Mouse (Mus musculus) liver, embryonic 11.5 days (tissue): ENCODE measurements around the gene Exog. TPM values are rescaled to one million over a fixed set of nuclear protein-coding genes. Genes with fewer than 3 reads are reported as not detected.

Experiments used
- ATAC-seq: fragments of 200-750 bp; cut with Nextera tagmentation; replicated peaks from 2 replicates; pipeline ENCODE4 v1.8.0; 2017; ENCODE audit warnings: moderate number of reproducible peaks, mild to moderate bottlenecking, moderate TSS enrichment, moderate library complexity; ENCODE audit not compliant: low FRiP score
- DNase-seq: peaks from one replicate; pipeline ENCODE4 v3.0.0-alpha.2; 2017; ENCODE audit warnings: low spot score
- H3K27ac ChIP-seq: fragments of 300-500 bp; sonication (generic); 2 replicates; pipeline ENCODE4 v1.5.1; 2014; ENCODE audit warnings: mild to moderate bottlenecking, low read depth, low read length, control low read depth
- H3K27me3 ChIP-seq: fragments of 300-500 bp; sonication (generic); replicated peaks from 2 replicates; pipeline ENCODE4 v1.6.1; 2014; ENCODE audit warnings: low read length, mixed read lengths; ENCODE audit not compliant: control insufficient read depth, insufficient read depth
- H3K36me3 ChIP-seq: fragments of 300-500 bp; sonication (generic); 2 replicates; pipeline ENCODE4 v1.6.1; 2014; ENCODE audit warnings: mild to moderate bottlenecking, low read length, moderate library complexity, mixed read lengths; ENCODE audit not compliant: control insufficient read depth, insufficient read depth
- H3K4me1 ChIP-seq: fragments of 300-500 bp; sonication (generic); replicated peaks from 2 replicates; pipeline ENCODE4 v1.6.1; 2014; ENCODE audit warnings: low read length, mixed read lengths; ENCODE audit not compliant: control insufficient read depth, insufficient read depth
- H3K4me2 ChIP-seq: fragments of 300-500 bp; sonication (generic); 2 replicates; pipeline ENCODE4 v1.6.1; 2014; ENCODE audit warnings: mild to moderate bottlenecking, control low read depth, moderate library complexity
- H3K4me3 ChIP-seq: fragments of 300-500 bp; sonication (generic); 2 replicates; pipeline ENCODE4 v1.5.1; 2014; ENCODE audit warnings: low read depth, low read length, control low read depth
- H3K9ac ChIP-seq: fragments of 300-500 bp; sonication (generic); 2 replicates; pipeline ENCODE4 v1.6.1; 2014; ENCODE audit warnings: low read depth, low read length, control low read depth
- H3K9me3 ChIP-seq: fragments of 300-500 bp; sonication (generic); 2 replicates; pipeline ENCODE4 v1.6.1; 2016; ENCODE audit warnings: low read length, inconsistent platforms, mixed read lengths; ENCODE audit not compliant: control insufficient read depth
- WGBS: fragments of 180-500 bp; shearing (Covaris S2); extraction: QIAGEN DNeasy Blood & Tissue Kit; methylation state at CpG from one replicate; pipeline ENCODE4 v1.1.7; 2014; 5-methylcytosine and 5-hydroxymethylcytosine counted together
- polyA plus RNA-seq: library from polyadenylated mRNA; unstranded; fragments of >200 nt; fragmentation: Nextera tagmentation; extraction: Ambion mirVana; gene quantifications from 2 replicates; pipeline ENCODE4 v1.2.1, GENCODE M21; 2014

Gene Exog
- polyA plus RNA-seq, 1 experiment from 2014 or later: 22.5 TPM

DNA sequence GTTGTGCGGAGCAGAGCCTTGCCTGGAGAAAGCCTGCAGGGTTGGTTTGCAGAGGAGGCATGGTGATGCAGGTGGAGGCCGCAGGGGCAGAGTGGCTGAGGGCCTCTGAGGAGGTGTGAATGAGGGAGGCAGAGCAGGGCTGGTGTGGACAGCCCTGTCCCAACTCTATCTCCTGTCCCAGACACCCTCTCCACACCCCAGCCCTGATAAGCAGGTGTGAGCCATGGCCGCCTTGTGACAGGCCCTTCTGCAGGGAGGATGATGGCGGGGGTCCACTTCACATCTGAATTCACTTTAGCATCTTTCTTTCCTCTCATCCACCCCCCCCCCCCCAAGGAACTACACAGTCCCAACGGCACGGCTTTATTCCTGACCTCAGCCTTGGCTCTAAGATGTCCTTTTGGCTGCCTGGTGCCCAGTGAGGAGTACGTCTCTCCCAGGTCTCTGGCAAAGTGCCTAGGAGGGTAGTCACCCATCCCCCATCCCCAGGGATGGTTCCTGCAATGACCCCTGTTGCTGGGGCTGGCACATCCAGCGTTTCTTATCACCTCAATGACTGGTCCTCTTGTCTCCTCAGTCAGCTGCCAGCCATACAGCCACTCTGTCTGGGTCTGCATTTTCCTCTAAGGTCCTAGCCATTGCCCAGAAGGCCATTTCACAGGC lies 25.1 kb downstream of the Exog start:
- ATAC-seq: peak; percentile 93
- Histone ChIP-seq H3K27me3 (no peaks in the 10 kb centered on the region), H3K4me1 (peaks cover 12% of the 10 kb centered on the region), H3K9ac (no peak overlapping the region), H3K9me3 (no peaks in the 10 kb centered on the region), H3K4me2 (no peak overlapping the region), H3K27ac (no peak overlapping the region), H3K36me3 (peaks cover 10% of the 10 kb centered on the region), H3K4me3 (no peak overlapping the region)
- WGBS: 57% methylated on average over 8 of the region's 8 CpGs
- DNase-seq: no peak

DNA sequence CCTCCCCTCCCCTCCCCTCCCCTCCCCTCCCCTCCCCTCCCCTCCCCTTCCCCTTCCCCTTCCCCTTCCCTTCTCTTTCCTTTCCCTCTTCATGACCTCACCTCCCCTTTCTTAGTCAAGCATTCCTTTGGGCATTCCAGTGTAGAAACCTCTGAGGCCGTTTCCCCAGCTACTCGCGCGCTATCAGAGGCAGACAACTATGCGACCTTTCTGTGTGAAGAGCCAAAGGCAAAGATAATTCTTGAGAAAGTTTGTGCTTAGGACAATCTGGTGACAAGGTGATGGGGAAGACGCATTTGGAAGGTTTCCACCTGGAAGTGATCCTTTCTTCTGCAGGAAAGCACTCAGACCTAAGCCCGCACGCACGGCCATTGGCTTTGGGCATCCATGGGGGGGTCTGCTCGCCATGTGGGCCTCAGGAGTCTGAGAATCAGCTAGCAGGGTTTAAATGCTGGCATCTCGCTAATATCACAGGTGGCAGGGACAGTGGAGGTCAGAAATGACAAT lies 27.7 kb downstream of the Exog start:
- no peaks in the 10 kb centered on the region for H3K9me3 ChIP-seq
- 70% methylated on average over 11 of the region's 11 CpGs for WGBS
- no peaks in the 10 kb centered on the region; the same call in 1 of the 2 replicates for H3K36me3 ChIP-seq
- peaks cover 12% of the 10 kb centered on the region for H3K4me1 ChIP-seq
- no peak for DNase-seq
- H3K4me3 ChIP-seq: no peak overlapping the region
- H3K4me2 ChIP-seq: no peak overlapping the region
- no peak for ATAC-seq
- H3K27me3 ChIP-seq: no peaks in the 10 kb centered on the region
- no peak overlapping the region; the same call in 1 of the 2 replicates for H3K27ac ChIP-seq
- H3K9ac ChIP-seq: no peak overlapping the region

DNA sequence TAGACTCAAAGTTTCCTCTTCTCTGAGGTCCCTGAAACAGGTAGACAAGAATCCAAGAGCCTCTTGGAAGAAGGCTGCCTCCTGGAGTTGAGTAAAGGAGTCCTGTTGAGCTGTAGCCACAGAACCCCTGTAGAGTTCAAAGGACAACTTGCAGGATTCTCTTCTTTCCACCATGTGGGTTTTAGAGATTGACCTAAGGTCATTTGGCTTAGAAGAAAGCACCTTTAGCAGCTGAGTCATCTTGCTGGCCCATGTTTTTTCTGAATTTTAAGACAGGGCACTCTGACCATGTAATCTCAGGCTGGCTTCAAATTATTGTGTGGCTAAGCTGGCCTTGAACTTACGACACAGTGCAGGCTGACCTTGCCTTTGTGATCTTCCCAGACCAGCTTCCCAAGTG lies 28.3 kb downstream of the Exog start:
- ATAC-seq (no peak), DNase-seq (no peak)
- H3K4me3 ChIP-seq: no peak overlapping the region
- H3K27me3 ChIP-seq: no peaks in the 10 kb centered on the region
- H3K9ac ChIP-seq: no peak overlapping the region
- H3K36me3 ChIP-seq: no peaks in the 10 kb centered on the region
- H3K4me1 ChIP-seq: peaks cover 12% of the 10 kb centered on the region
- H3K27ac ChIP-seq: no peak overlapping the region; the same call in 1 of the 2 replicates
- H3K9me3 ChIP-seq: no peaks in the 10 kb centered on the region
- 88% methylated on average over 1 of the region's 1 CpGs for WGBS
- no peak overlapping the region for H3K4me2 ChIP-seq

DNA sequence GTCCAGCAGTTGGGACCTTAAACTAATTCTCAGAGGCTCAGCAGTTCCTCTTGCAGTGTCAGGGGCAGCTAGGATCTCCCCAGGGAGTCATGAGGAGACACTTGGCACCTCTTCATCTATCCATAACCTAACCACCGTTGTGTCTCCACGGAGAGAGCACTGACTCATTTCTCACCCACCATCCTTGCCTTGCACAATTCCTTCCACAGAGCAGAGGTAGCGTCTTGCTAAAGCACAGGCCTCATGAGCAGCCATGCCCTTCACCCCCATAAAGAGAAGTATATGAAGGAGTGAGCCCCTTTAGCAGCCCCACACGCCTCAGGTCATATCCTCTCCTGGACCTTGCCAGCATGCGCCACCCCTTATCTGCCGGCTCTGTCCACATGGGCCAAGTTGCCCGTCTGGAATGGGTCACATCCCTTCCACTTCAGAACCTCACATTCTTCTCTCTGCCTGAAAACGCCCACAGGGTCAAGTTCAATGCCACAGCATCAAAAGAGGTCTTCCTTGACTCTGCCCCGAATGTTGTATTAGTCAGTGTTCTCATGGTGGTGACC lies 28.9 kb downstream of the Exog start:
- ATAC-seq: no peak
- H3K27ac ChIP-seq: no peak overlapping the region
- H3K4me1 ChIP-seq: peaks cover 12% of the 10 kb centered on the region

DNA sequence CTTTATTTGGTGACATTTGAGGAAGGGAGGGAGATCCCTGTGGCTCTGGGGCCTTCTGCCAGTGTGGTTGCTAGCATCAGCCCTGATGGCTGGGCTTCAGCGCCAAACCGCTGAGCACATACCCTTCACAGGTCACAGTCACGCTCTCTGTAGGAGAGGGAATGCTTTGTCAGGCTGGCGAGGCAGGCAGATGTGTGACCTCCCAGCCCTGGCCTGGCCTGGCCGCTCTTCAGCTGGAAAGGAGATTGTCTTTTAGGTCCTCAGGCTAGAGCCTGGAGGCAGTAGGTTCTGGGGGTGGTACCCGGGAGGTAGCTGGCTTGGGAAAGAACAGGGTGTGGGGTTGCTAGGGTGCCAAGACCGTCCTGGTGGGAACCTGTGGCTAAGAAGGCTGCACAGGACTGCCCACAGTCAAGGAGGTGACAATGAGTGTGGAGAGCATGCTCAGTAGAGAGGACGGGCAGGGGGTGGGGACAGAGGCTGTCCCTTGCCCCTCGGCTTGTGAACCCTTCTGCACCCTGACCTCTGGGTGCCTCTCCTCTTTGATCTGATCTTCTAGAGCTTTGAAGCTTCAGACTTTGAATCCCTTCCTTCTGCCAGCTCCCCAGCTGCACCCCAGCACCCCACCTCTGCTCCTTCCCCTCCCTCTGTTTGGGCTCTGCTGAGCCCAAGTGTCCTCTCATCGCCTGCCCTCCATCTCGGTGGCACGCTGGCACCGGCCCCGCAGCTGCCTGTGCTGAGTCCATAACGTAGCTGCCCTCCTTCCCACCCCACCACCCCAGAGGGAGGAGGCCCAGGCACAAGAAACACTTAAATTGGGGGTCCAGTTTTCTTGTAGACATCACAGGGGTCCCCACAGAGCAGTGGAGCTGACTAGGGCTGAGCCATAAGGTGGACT lies 30.2 kb downstream of the Exog start:
- H3K27ac ChIP-seq: no peak overlapping the region
- peak; percentile 32; the same call in 1 of the 2 replicates for ATAC-seq
- no peaks in the 10 kb centered on the region for H3K27me3 ChIP-seq
- no peaks in the 10 kb centered on the region for H3K9me3 ChIP-seq
- WGBS: 54% methylated on average over 15 of the region's 15 CpGs
- peaks cover 3% of the 10 kb centered on the region for H3K4me1 ChIP-seq
- H3K36me3 ChIP-seq: no peaks in the 10 kb centered on the region
- H3K4me3 ChIP-seq: no peak overlapping the region
- H3K4me2 ChIP-seq: no peak overlapping the region
- H3K9ac ChIP-seq: no peak overlapping the region
- DNase-seq: no peak

More for the DNA sequence above, 28.9 kb downstream of the Exog start:
- no peaks in the 10 kb centered on the region for H3K27me3 ChIP-seq
- WGBS: 76% methylated on average over 9 of the region's 9 CpGs
- no peak overlapping the region for H3K9ac ChIP-seq
- H3K4me3 ChIP-seq: no peak overlapping the region
- H3K4me2 ChIP-seq: no peak overlapping the region
- H3K36me3 ChIP-seq: no peaks in the 10 kb centered on the region
- no peak for DNase-seq
- no peaks in the 10 kb centered on the region for H3K9me3 ChIP-seq

DNA sequence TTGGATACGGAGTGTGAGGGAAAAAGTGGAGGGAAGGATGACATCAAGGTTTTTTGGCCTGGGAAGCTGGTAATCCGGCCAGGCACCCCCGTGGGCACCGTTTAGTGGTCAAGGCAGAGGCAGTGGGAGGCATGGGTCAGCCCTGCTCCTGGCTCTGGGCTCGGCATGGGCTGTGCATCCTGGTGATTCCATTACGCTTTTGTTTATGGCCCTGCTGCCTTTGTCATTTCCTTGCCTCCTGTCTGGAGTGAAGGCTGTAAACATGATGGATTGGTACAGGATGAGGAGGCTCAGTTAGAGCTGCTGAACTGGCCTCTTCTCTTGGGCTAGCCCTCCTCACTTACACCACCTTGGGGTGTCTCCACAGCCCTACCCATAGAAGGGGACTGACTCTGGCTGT lies 33.0 kb downstream of the Exog start:
- 43% methylated on average over 6 of the region's 6 CpGs for WGBS
- Histone ChIP-seq H3K4me1 (no peaks in the 10 kb centered on the region), H3K4me3 (no peak overlapping the region), H3K27ac (no peak overlapping the region), H3K36me3 (no peaks in the 10 kb centered on the region), H3K4me2 (no peak overlapping the region), H3K9me3 (no peaks in the 10 kb centered on the region), H3K9ac (no peak overlapping the region), H3K27me3 (no peaks in the 10 kb centered on the region)
- ATAC-seq (no peak), DNase-seq (no peak)

DNA sequence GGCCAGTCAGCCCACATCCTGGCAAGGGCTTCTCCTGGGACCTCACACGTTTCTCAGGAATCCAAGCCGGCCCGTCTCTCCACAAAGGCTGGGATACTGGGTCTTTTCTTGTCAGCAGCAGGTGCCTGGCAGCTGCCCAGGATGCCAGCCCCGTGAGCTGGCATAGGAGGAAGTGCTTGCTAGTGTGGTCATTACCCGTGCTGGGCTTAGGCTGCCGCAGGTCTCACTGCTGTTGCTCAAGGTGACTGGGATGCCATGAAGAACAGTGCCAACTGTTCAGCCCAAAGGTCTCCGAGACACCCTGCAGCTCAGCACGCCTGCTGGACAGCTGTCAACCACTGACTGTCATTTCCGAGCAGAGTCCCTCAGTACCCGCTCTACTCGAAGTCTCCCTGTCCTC lies 33.6 kb downstream of the Exog start:
- H3K27ac ChIP-seq: no peak overlapping the region
- H3K9me3 ChIP-seq: no peaks in the 10 kb centered on the region
- WGBS: 78% methylated on average over 11 of the region's 11 CpGs
- ATAC-seq (no peak), DNase-seq (no peak)
- no peak overlapping the region for H3K9ac ChIP-seq
- H3K27me3 ChIP-seq: no peaks in the 10 kb centered on the region
- no peaks in the 10 kb centered on the region for H3K36me3 ChIP-seq
- no peak overlapping the region for H3K4me2 ChIP-seq
- no peak overlapping the region for H3K4me3 ChIP-seq
- no peaks in the 10 kb centered on the region for H3K4me1 ChIP-seq

DNA sequence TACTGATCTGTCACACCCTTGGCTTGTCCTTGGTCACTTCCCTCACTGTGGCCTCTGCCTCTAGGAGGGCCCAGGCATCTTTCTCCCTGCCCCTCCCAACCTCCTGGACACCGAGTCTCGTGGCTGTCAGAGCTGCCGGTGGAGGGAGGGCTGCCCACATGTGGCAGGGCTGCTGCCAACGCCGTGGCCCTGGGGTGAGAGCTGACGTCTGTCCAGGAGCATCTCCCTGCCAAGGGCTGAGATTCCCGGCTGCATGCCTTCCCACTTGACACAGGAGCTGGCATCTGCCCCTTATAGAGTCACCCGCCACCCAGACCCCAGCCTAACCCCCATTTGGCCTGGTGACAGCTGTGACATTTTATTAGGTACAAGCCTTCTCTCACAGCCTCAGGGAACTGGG lies 34.6 kb downstream of the Exog start:
- H3K36me3 ChIP-seq: no peaks in the 10 kb centered on the region
- H3K4me1 ChIP-seq: no peaks in the 10 kb centered on the region
- 64% methylated on average over 8 of the region's 8 CpGs for WGBS
- H3K4me2 ChIP-seq: no peak overlapping the region
- ATAC-seq: no peak
- H3K9me3 ChIP-seq: no peaks in the 10 kb centered on the region
- H3K27me3 ChIP-seq: no peaks in the 10 kb centered on the region
- H3K4me3 ChIP-seq: no peak overlapping the region
- no peak overlapping the region for H3K27ac ChIP-seq
- no peak overlapping the region for H3K9ac ChIP-seq
- no peak for DNase-seq
